Mouse (Mus musculus): ENCODE results near the gene H2-Eb2.

DNA sequence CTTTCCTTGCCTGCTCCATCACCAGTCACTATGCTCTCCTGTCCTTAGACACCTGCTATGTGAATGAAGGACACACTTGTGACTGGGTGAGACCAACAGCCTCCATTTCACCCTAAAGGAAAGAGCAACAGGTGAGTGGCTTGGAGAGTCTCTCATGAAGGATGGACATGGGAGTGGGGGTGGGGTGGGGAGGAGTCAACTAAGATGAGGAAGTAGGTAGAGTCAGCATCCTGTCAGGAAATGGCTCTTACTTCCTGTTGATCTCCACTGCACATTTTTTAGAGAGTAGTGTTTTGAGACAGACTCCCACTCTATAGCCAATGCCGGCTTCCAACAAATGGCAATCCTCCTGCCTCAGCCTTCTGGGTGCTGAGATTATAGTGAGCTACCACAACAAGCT, 29.5 kb downstream of the H2-Eb2 start:
- TF ChIP-seq CTCF (IDR thresholded peaks at IDR 0.05; ENCODE audit: low read depth) (no peak), EP300 (optimal IDR thresholded peaks at IDR 0.05) (no peak)

Measured in stomach, postnatal 0 days (tissue).